Mouse (Mus musculus) spleen, adult 2 months (tissue): ENCODE measurements around the gene Prkaa2. TPM values are rescaled to one million over a fixed set of nuclear protein-coding genes. Genes with fewer than 3 reads are reported as not detected.

Experiments
- DNase-seq, 2 experiments: peaks; one replicate each; pipeline versions ENCODE4 v3.0.0 to v3.0.0-alpha.2; 2012 to 2021; ENCODE audit warnings: low spot score in 2 of 2, low read depth in 1 of 2
- H3K27ac ChIP-seq: fragments of 200-500 bp; 2 replicates; pipeline ENCODE4 v1.5.1; 2012; ENCODE audit warnings: low read length, inconsistent platforms; ENCODE audit not compliant: insufficient read depth
- H3K27me3 ChIP-seq: fragments of 200-500 bp; 2 replicates; pipeline ENCODE4 v1.6.1; 2012; ENCODE audit warnings: mild to moderate bottlenecking, moderate library complexity, low read length, inconsistent platforms; ENCODE audit not compliant: control insufficient read depth, insufficient read depth
- H3K36me3 ChIP-seq: fragments of 200-500 bp; 2 replicates; pipeline ENCODE4 v1.6.1; 2012; ENCODE audit warnings: mild to moderate bottlenecking, low read length, inconsistent platforms; ENCODE audit not compliant: control insufficient read depth, insufficient read depth
- H3K4me1 ChIP-seq: fragments of 200-500 bp; 2 replicates; pipeline ENCODE4 v1.6.1; 2011; ENCODE audit warnings: inconsistent platforms; ENCODE audit not compliant: control insufficient read depth, insufficient read depth, insufficient read length
- H3K4me3 ChIP-seq: fragments of 200-500 bp; 2 replicates; pipeline ENCODE4 v1.5.1; 2011; ENCODE audit warnings: mild to moderate bottlenecking, inconsistent platforms; ENCODE audit not compliant: insufficient read depth, insufficient read length; ENCODE audit errors: extremely low read depth
- CTCF ChIP-seq: fragments of 200-500 bp; IDR thresholded peaks from 2 replicates; pipeline ENCODE4 v1.5.1; 2011; ENCODE audit warnings: mild to moderate bottlenecking, inconsistent platforms; ENCODE audit not compliant: insufficient read depth, insufficient read length, insufficient replicate concordance; ENCODE audit errors: extremely low read depth
- POLR2A ChIP-seq: fragments of 200-500 bp; IDR thresholded peaks from 2 replicates; pipeline ENCODE4 v1.6.1; 2011; ENCODE audit warnings: low read depth, low read length, inconsistent platforms
- WGBS: fragments of 180-500 bp; shearing (Covaris S2); methylation state at CpG from one replicate; pipeline ENCODE4 v1.1.7; 2018; 5-methylcytosine and 5-hydroxymethylcytosine counted together
- polyA plus RNA-seq: library from polyadenylated mRNA; depleted of rRNA; stranded (reverse); fragments of >200 nt; gene quantifications from 2 replicates; pipeline ENCODE4 v1.2.3, GENCODE M21; 2012

The Prkaa2 gene
- polyA plus RNA-seq, 1 experiment = 0.14 TPM

- H3K27me3 ChIP-seq = no peaks in the 10 kb centered on the region
- 75% methylated on average over 1 of the region's 1 CpGs for WGBS
- no peaks in the 10 kb centered on the region for H3K36me3 ChIP-seq
- no peak for DNase-seq
- H3K27ac ChIP-seq = no peak overlapping the region
- TF ChIP-seq CTCF = no peak
- TF ChIP-seq POLR2A = no peak
- no peaks in the 10 kb centered on the region for H3K4me1 ChIP-seq
- no peak overlapping the region for H3K4me3 ChIP-seq
Observed at GRCm38 (mm10) chr4:105001736-105002135, 108.0 kb downstream of the Prkaa2 start.

GRCm38 (mm10) chr4:104999702-105000101 lies 110.0 kb downstream of the Prkaa2 start:
- TF ChIP-seq CTCF = no peak
- TF ChIP-seq POLR2A = no peak
- Histone ChIP-seq H3K27ac (no peak overlapping the region), H3K27me3 (no peaks in the 10 kb centered on the region), H3K36me3 (no peaks in the 10 kb centered on the region), H3K4me1 (no peaks in the 10 kb centered on the region), H3K4me3 (no peak overlapping the region)
- no peak for DNase-seq
- 86% methylated on average over 5 of the region's 5 CpGs for WGBS

- WGBS = 16% methylated on average over 10 of the region's 10 CpGs
- Histone ChIP-seq H3K36me3 (no peaks in the 10 kb centered on the region), H3K4me3 (no peak overlapping the region)
Observed at GRCm38 (mm10) chr4:104993140-104993874, 116.4 kb downstream of the Prkaa2 start.

GRCm38 (mm10) chr4:104992271-104992670 lies 117.4 kb downstream of the Prkaa2 start:
- TF ChIP-seq POLR2A = no peak
- no peak for TF ChIP-seq CTCF
- H3K4me3 ChIP-seq = no peak overlapping the region
- no peaks in the 10 kb centered on the region for H3K36me3 ChIP-seq
- 88% methylated on average over 3 of the region's 3 CpGs for WGBS
- no peaks in the 10 kb centered on the region for H3K4me1 ChIP-seq
- DNase-seq = no peak
- H3K27me3 ChIP-seq = no peaks in the 10 kb centered on the region
- H3K27ac ChIP-seq = no peak overlapping the region

More at GRCm38 (mm10) chr4:104993140-104993874, 116.4 kb downstream of the Prkaa2 start:
- no peak for DNase-seq
- Histone ChIP-seq H3K4me1 (no peaks in the 10 kb centered on the region), H3K27me3 (no peaks in the 10 kb centered on the region), H3K27ac (no peak overlapping the region)
- TF ChIP-seq POLR2A (no peak), CTCF (no peak)

- H3K27me3 ChIP-seq = no peaks in the 10 kb centered on the region
- WGBS = 75% methylated on average over 3 of the region's 3 CpGs
- no peak overlapping the region for H3K27ac ChIP-seq
- no peak for DNase-seq
- H3K4me1 ChIP-seq = no peaks in the 10 kb centered on the region
- no peak overlapping the region for H3K4me3 ChIP-seq
- H3K36me3 ChIP-seq = no peaks in the 10 kb centered on the region
- TF ChIP-seq CTCF = no peak
- no peak for TF ChIP-seq POLR2A
Observed at GRCm38 (mm10) chr4:104990686-104991085, 119.0 kb downstream of the Prkaa2 start.

GRCm38 (mm10) chr4:104990016-104990415 lies 119.7 kb downstream of the Prkaa2 start:
- no peak for TF ChIP-seq POLR2A
- TF ChIP-seq CTCF = no peak
- no peaks in the 10 kb centered on the region for H3K4me1 ChIP-seq
- no peaks in the 10 kb centered on the region for H3K27me3 ChIP-seq
- H3K4me3 ChIP-seq = no peak overlapping the region
- no peaks in the 10 kb centered on the region for H3K36me3 ChIP-seq
- DNase-seq = no peak
- WGBS = 81% methylated on average over 6 of the region's 6 CpGs
- H3K27ac ChIP-seq = no peak overlapping the region

- DNase-seq = no peak
- WGBS = 85% methylated on average over 7 of the region's 7 CpGs
- TF ChIP-seq CTCF = no peak
- H3K4me3 ChIP-seq = no peak overlapping the region
- no peaks in the 10 kb centered on the region for H3K36me3 ChIP-seq
- no peak overlapping the region for H3K27ac ChIP-seq
- no peaks in the 10 kb centered on the region for H3K27me3 ChIP-seq
- no peaks in the 10 kb centered on the region for H3K4me1 ChIP-seq
Observed at GRCm38 (mm10) chr4:104988709-104989108, 121.0 kb downstream of the Prkaa2 start.
